Mouse (Mus musculus): ENCODE results near the gene Bach1. TPM values are rescaled to one million over a fixed set of nuclear protein-coding genes. Genes with fewer than 3 reads are reported as not detected.
A peak's percentile ranks its signal among the peaks of the same experiment; 100 is the strongest.

The Bach1 gene
- total and polyA plus RNA-seq, 2 experiments from 2014 or later, result 5.4 to 27.0 TPM

DNA sequence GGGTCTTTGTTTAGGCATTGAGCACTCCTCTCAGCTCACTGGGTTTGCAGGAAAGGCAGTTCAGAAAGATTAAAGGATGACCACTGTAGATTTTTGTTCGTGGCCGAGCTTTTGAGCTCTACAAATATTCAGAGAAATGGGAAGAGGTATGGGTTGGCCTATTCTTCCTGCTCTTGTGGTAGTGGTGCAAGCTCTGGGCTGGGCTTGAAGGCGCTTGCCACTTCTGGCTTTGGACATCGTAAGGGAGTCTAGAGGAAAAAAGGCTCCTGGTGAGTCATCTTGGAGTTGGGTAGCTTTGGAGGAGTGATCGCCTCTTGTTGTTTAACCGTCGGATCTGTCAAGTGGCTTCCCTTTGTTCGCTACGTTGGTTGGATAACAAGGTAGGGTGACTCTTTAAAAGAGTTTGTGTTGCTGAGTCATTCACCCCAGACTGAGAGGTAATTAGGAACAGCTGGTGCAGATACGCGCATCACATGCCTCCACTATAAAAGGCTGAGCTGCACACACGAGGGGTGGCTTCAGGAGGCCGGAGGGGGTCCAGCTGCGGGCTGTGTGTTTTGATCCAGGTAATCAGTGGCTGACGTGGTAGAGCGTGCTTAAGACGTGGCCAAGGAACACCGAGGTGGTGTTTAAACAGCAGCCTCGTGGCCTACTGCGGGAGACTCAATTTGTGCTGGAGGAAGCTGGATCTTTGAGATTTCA, 1.1 kb downstream of the Bach1 start:
- WGBS, result 1% methylated on average over 20 of the region's 20 CpGs
- Histone ChIP-seq H3K27ac (ENCODE audit: low read depth) (peak overlapping the region; percentile 91), H3K9me3 (replicated peaks; ENCODE audit: control insufficient read depth, low read length) (no peaks in the 10 kb centered on the region), H3K4me2 (ENCODE audit: low read depth, low read length) (peak overlapping the region; percentile 77), H3K9ac (replicated peaks; ENCODE audit: low read depth, low read length) (peak overlapping the region; percentile 93), H3K4me1 (ENCODE audit: control insufficient read depth, insufficient read depth) (peaks cover 31% of the 10 kb centered on the region), H3K27me3 (ENCODE audit: control insufficient read depth, insufficient read depth, low read length) (no peaks in the 10 kb centered on the region), H3K36me3 (replicated peaks; ENCODE audit: control insufficient read depth, insufficient read depth, low read length) (no peaks in the 10 kb centered on the region), H3K4me3 (ENCODE audit: low read depth, low read length) (peak overlapping the region; percentile 82)
- DNase-seq (ENCODE audit: low spot score) (peak; percentile 72), ATAC-seq (ENCODE audit: insufficient read depth, low read depth) (peak; percentile 24; the same call in 1 of the 2 replicates)
- TF ChIP-seq EP300 (IDR thresholded peaks at IDR 0.05; ENCODE audit: low read depth) (no peak), CTCF (IDR thresholded peaks at IDR 0.05; ENCODE audit: low read depth) (no peak)

- DNase-seq (ENCODE audit: low spot score), result no peak
- TF ChIP-seq CTCF (IDR thresholded peaks at IDR 0.05; ENCODE audit: low read depth) (no peak), EP300 (IDR thresholded peaks at IDR 0.05; ENCODE audit: low read depth) (no peak)
- H3K27me3 ChIP-seq (ENCODE audit: control insufficient read depth, insufficient read depth, low read length), result no peaks in the 10 kb centered on the region
- no peaks in the 10 kb centered on the region for H3K36me3 ChIP-seq (replicated peaks; ENCODE audit: control insufficient read depth, insufficient read depth, low read length)
- H3K4me2 ChIP-seq (ENCODE audit: low read depth, low read length), result peak overlapping the region; percentile 77
- no peaks in the 10 kb centered on the region for H3K9me3 ChIP-seq (replicated peaks; ENCODE audit: control insufficient read depth, low read length)
- WGBS, result 36% methylated on average over 3 of the region's 3 CpGs
- peak overlapping the region; percentile 91 for H3K27ac ChIP-seq (ENCODE audit: low read depth)
- H3K9ac ChIP-seq (replicated peaks; ENCODE audit: low read depth, low read length), result peak overlapping the region; percentile 93
- H3K4me1 ChIP-seq (ENCODE audit: control insufficient read depth, insufficient read depth), result peaks cover 35% of the 10 kb centered on the region
- peak overlapping the region; percentile 82 for H3K4me3 ChIP-seq (ENCODE audit: low read depth, low read length)
- ATAC-seq (ENCODE audit: insufficient read depth, low read depth), result no peak
These were observed 1.6 kb downstream of the Bach1 start for GRCm38 (mm10) chr16:87700395-87700765.

GRCm38 (mm10) chr16:87701891-87702290, 3.1 kb downstream of the Bach1 start:
- no peak overlapping the region for H3K4me3 ChIP-seq (ENCODE audit: low read depth, low read length)
- H3K36me3 ChIP-seq (replicated peaks; ENCODE audit: control insufficient read depth, insufficient read depth, low read length), result no peaks in the 10 kb centered on the region
- no peak overlapping the region for H3K27ac ChIP-seq (ENCODE audit: low read depth)
- H3K9ac ChIP-seq (replicated peaks; ENCODE audit: low read depth, low read length), result no peak overlapping the region
- TF ChIP-seq CTCF (IDR thresholded peaks at IDR 0.05; ENCODE audit: low read depth) (no peak), EP300 (IDR thresholded peaks at IDR 0.05; ENCODE audit: low read depth) (no peak)
- H3K27me3 ChIP-seq (ENCODE audit: control insufficient read depth, insufficient read depth, low read length), result no peaks in the 10 kb centered on the region
- H3K4me2 ChIP-seq (ENCODE audit: low read depth, low read length), result no peak overlapping the region
- peaks cover 49% of the 10 kb centered on the region for H3K4me1 ChIP-seq (ENCODE audit: control insufficient read depth, insufficient read depth)
- no peak for ATAC-seq (ENCODE audit: insufficient read depth, low read depth)
- DNase-seq (ENCODE audit: low spot score), result no peak
- 89% methylated on average over 2 of the region's 2 CpGs for WGBS
- H3K9me3 ChIP-seq (replicated peaks; ENCODE audit: control insufficient read depth, low read length), result no peaks in the 10 kb centered on the region

- H3K4me3 ChIP-seq (ENCODE audit: low read depth, low read length), result no peak overlapping the region
- 89% methylated on average over 5 of the region's 5 CpGs for WGBS
These were observed 4.1 kb downstream of the Bach1 start for GRCm38 (mm10) chr16:87702881-87703280.

GRCm38 (mm10) chr16:87704225-87704624, 5.5 kb downstream of the Bach1 start:
- TF ChIP-seq EP300 (IDR thresholded peaks at IDR 0.05; ENCODE audit: low read depth) (no peak), CTCF (IDR thresholded peaks at IDR 0.05; ENCODE audit: low read depth) (no peak)
- DNase-seq (ENCODE audit: low spot score), result no peak
- 62% methylated on average over 5 of the region's 5 CpGs for WGBS
- Histone ChIP-seq H3K27me3 (ENCODE audit: control insufficient read depth, insufficient read depth, low read length) (no peaks in the 10 kb centered on the region), H3K36me3 (replicated peaks; ENCODE audit: control insufficient read depth, insufficient read depth, low read length) (no peaks in the 10 kb centered on the region), H3K9me3 (replicated peaks; ENCODE audit: control insufficient read depth, low read length) (no peaks in the 10 kb centered on the region), H3K27ac (ENCODE audit: low read depth) (no peak overlapping the region), H3K4me2 (ENCODE audit: low read depth, low read length) (no peak overlapping the region), H3K4me3 (ENCODE audit: low read depth, low read length) (no peak overlapping the region), H3K9ac (replicated peaks; ENCODE audit: low read depth, low read length) (no peak overlapping the region), H3K4me1 (ENCODE audit: control insufficient read depth, insufficient read depth) (peaks cover 65% of the 10 kb centered on the region)
- no peak for ATAC-seq (ENCODE audit: insufficient read depth, low read depth)

More at GRCm38 (mm10) chr16:87702881-87703280, 4.1 kb downstream of the Bach1 start:
- Histone ChIP-seq H3K9me3 (replicated peaks; ENCODE audit: control insufficient read depth, low read length) (no peaks in the 10 kb centered on the region), H3K27me3 (ENCODE audit: control insufficient read depth, insufficient read depth, low read length) (no peaks in the 10 kb centered on the region), H3K9ac (replicated peaks; ENCODE audit: low read depth, low read length) (no peak overlapping the region), H3K4me2 (ENCODE audit: low read depth, low read length) (no peak overlapping the region), H3K36me3 (replicated peaks; ENCODE audit: control insufficient read depth, insufficient read depth, low read length) (no peaks in the 10 kb centered on the region), H3K27ac (ENCODE audit: low read depth) (0 out of 2 replicates have a peak overlapping the region, but pooled peaks have one; percentile 5), H3K4me1 (ENCODE audit: control insufficient read depth, insufficient read depth) (peaks cover 59% of the 10 kb centered on the region)
- TF ChIP-seq CTCF (IDR thresholded peaks at IDR 0.05; ENCODE audit: low read depth) (no peak), EP300 (IDR thresholded peaks at IDR 0.05; ENCODE audit: low read depth) (no peak)
- DNase-seq (ENCODE audit: low spot score), result no peak
- no peak for ATAC-seq (ENCODE audit: insufficient read depth, low read depth)

Data from heart, postnatal 0 days (tissue).